In genomic region chr4:95735967-95736366, GRCm38 (mm10) we compare ENCODE assay signal across 13 mouse cellular contexts.
"Had no signal": no experiment of that assay in that cellular context is flagged by ENCODE, and none has a peak within 500 bp of the region (broad histone marks: within the 10 kb centered on the region; RNA-seq: fewer than 3 reads in every experiment).

No protein-coding gene starts in this region.

- H3K9me3 ChIP-seq: limb, embryonic 13.5 days; midbrain, embryonic 10.5 days; neural tube, embryonic 12.5 days had no signal

- H3K27ac ChIP-seq: hindbrain, postnatal 0 days; limb, embryonic 13.5 days; liver, embryonic 14.5 days; midbrain, embryonic 10.5 days; neural tube, embryonic 12.5 days; stomach, postnatal 0 days had no signal

- H3K27me3 ChIP-seq: limb, embryonic 13.5 days; neural tube, embryonic 12.5 days had no signal

- ATAC-seq: hindbrain, postnatal 0 days had no signal

- H3K4me3 ChIP-seq: limb, embryonic 13.5 days; midbrain, embryonic 10.5 days; neural tube, embryonic 12.5 days had no signal

- H3K9ac ChIP-seq: limb, embryonic 13.5 days; liver, embryonic 14.5 days; lung, embryonic 14.5 days; neural tube, embryonic 12.5 days had no signal

- H3K4me2 ChIP-seq: limb, embryonic 13.5 days; lung, embryonic 14.5 days; neural tube, embryonic 12.5 days had no signal

- H3K36me3 ChIP-seq: limb, embryonic 13.5 days; midbrain, embryonic 10.5 days; neural tube, embryonic 12.5 days had no signal

- DNase-seq: layer of hippocampus, adult 9-11 months; left cerebral cortex, postnatal 4 days; lung, embryonic 14.5 days; lung, postnatal 10 days; lung, postnatal 4 days; midbrain, embryonic 14.5 days; thymus, postnatal 4 days had no signal
